28 mouse cellular contexts compared by ENCODE assay signal in the genomic region with DNA sequence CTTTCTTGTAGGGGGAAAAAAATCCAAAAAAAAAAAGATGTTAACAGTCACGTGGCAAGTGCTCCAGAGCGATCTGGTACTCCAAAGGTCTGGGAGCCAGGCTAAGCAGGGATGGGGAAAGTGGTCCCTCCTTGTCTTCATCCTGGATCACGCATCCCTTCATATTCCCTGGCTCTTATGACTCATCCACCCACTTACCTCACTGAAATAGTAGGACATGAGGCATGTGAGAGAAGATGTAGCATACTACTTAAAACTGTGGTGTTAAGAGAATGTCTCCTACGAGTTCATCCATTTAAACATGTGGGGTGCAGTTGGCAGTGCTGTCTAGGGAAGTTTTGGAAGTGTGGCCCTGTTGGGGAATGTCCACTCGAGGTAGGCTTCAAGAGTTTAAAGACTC.
DNase-seq lines count a peak whose midpoint lies in the region; ATAC-seq lines count a peak whose summit lies in the region.
"Had no signal": no experiment of that assay in that cellular context is flagged by ENCODE, and none has a peak within 500 bp of the region (broad histone marks: within the 10 kb centered on the region; RNA-seq: fewer than 3 reads in every experiment).

No protein-coding gene starts in this region.

- no peaks in the 10 kb centered on the region for H3K9me3 ChIP-seq in midbrain, embryonic 13.5 days
- H3K9me3 ChIP-seq: embryonic facial prominence, embryonic 12.5 days; embryonic facial prominence, embryonic 15.5 days; hindbrain, embryonic 12.5 days; hindbrain, embryonic 15.5 days had no signal

- no peak overlapping the region for H3K4me3 ChIP-seq in midbrain, embryonic 13.5 days (replicated peaks)
- H3K4me3 ChIP-seq: embryonic facial prominence, embryonic 12.5 days; embryonic facial prominence, embryonic 15.5 days; gastrocnemius, adult 2 months; hindbrain, embryonic 12.5 days; hindbrain, embryonic 15.5 days had no signal

- H3K36me3 ChIP-seq in midbrain, embryonic 13.5 days: no peaks in the 10 kb centered on the region
- H3K36me3 ChIP-seq: G1E; hindbrain, embryonic 12.5 days; hindbrain, embryonic 15.5 days had no signal

- no peak overlapping the region for H3K27ac ChIP-seq in midbrain, embryonic 13.5 days
- H3K27ac ChIP-seq: embryonic facial prominence, embryonic 12.5 days; embryonic facial prominence, embryonic 15.5 days; gastrocnemius, adult 2 months; hindbrain, embryonic 12.5 days; hindbrain, embryonic 15.5 days had no signal

- peaks cover 4% of the 10 kb centered on the region; the same call in 1 of the 2 replicates for H3K4me1 ChIP-seq in midbrain, embryonic 13.5 days (replicated peaks)
- H3K4me1 ChIP-seq: embryonic facial prominence, embryonic 15.5 days; hindbrain, embryonic 12.5 days; hindbrain, embryonic 15.5 days had no signal

- no peak overlapping the region for H3K4me2 ChIP-seq in midbrain, embryonic 13.5 days (replicated peaks)
- H3K4me2 ChIP-seq: embryonic facial prominence, embryonic 12.5 days; embryonic facial prominence, embryonic 15.5 days; heart, embryonic 11.5 days; hindbrain, embryonic 12.5 days; hindbrain, embryonic 15.5 days had no signal

- intact Hi-C loops in left cerebral cortex, postnatal 4 days (cut with DNase I): no loop called here
- intact Hi-C loops in left cerebral cortex, postnatal 14 days (cut with DNase I): no loop called here

- 84% methylated on average over 5 of the region's 5 CpGs for WGBS in midbrain, embryonic 13.5 days

- ATAC-seq in midbrain, embryonic 13.5 days: no peak
- ATAC-seq: forebrain, embryonic 14.5 days; forebrain, postnatal 0 days; Patski had no signal

- no peak overlapping the region for H3K9ac ChIP-seq in midbrain, embryonic 13.5 days (replicated peaks)
- H3K9ac ChIP-seq: embryonic facial prominence, embryonic 12.5 days; embryonic facial prominence, embryonic 15.5 days; forebrain, postnatal 0 days; hindbrain, embryonic 12.5 days; hindbrain, embryonic 15.5 days had no signal

- no peaks in the 10 kb centered on the region for H3K27me3 ChIP-seq in midbrain, embryonic 13.5 days
- H3K27me3 ChIP-seq: CH12.LX; embryonic facial prominence, embryonic 12.5 days; embryonic facial prominence, embryonic 15.5 days; hindbrain, embryonic 12.5 days; hindbrain, embryonic 15.5 days; Patski had no signal

- DNase-seq in frontal cortex, adult 2 months (ENCODE audit: extremely low spot score in 1 of 2, low spot score in 1 of 2): peak; percentile 37 to 62
- no peak for DNase-seq in frontal cortex, postnatal 14 days (ENCODE audit: low spot score in 2 of 2)
- peak; percentile 15 to 16 for DNase-seq in left cerebral cortex, adult 18-20 months (ENCODE audit: low spot score in 2 of 2)
- no peak for DNase-seq in left cerebral cortex, postnatal 4 days
- peak; percentile 50 for DNase-seq in right cerebral cortex, adult 18-20 months
- no peak for DNase-seq in right cerebral cortex, postnatal 14 days
- DNase-seq in left cerebral cortex, postnatal 14 days (ENCODE audit: low spot score in 2 of 2): peak; percentile 3 to 51
- DNase-seq: adrenal gland, postnatal 10 days; adrenal gland, postnatal 36 days; B cell, adult 2 months; cerebellum, adult 11 months; cerebellum, adult 2 months; cerebellum, adult 9-11 months; cerebellum, postnatal 25 days; forebrain, postnatal 0 days; gastrocnemius, adult 2 months; gastrocnemius, postnatal 14 days; heart, adult 11 months had no signal

Comparison
In these comparisons a context has a peak if more than half of its experiments do, and no peak if none do; other contexts are left out.
1. DNase-seq: peak in frontal cortex, adult 2 months (2 of 2), left cerebral cortex, adult 18-20 months (2 of 2), right cerebral cortex, adult 18-20 months (single experiment) and left cerebral cortex, postnatal 14 days (2 of 2); none in frontal cortex, postnatal 14 days (0 of 2), left cerebral cortex, postnatal 4 days (single experiment) and right cerebral cortex, postnatal 14 days (single experiment).